Mouse (Mus musculus): ENCODE measurements around the gene Gm5155.
"Not testable (repeated sequence)": the region's sequence is repeated elsewhere in the genome, so short reads cannot be mapped to it uniquely, and the experiment has no call there.

The Gm5155 gene

DNA sequence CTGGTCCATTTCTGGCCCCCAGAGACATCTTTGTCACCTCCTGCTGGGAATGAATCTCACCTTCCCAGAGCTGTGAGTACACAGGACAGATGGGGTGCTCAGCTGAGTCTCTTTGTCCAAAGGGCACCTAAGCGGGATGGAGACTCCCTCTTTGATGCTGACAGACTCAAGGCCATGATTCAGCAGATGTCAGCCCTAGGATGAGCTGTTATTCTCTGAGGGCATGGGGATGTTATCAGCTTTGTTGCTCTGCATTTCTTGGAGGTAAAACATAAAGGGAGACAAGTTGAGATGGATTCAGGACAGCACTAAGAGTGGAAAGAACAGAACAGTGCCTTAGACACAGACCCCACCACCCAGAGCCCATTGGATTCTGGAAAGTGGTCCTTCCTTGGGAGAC lies at the start of gene Gm5155:
Gene Gm5155, plus strand, starts transcription at position 301 of the 400 bp plus-strand sequence.
- no peak for DNase-seq (ENCODE audit: low read depth, low spot score)

DNA sequence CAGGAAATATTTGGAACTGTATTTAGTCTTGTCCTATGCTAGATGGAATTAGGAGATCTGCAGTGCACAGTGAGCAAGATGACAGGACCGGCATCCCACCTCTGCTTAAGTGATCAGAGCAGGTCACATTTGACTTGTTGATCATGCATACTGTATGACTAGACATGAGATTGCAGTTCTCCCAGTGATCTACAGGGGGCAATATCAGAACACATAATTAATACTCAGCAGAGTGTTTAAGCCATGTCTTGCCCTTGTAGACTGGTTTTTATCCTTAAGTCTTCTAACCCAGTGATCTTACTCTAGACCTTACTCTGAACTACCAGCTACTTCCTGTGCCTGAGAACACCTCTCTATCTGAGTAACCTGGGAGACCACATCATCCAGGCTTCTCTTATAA lies 791 bp upstream of the Gm5155 start:
- DNase-seq (ENCODE audit: low read depth, low spot score): no peak

- not testable (repeated sequence) for DNase-seq (ENCODE audit: low read depth, low spot score)
Observed at GRCm38 (mm10) chr7:17895341-17895740, 23.8 kb downstream of the Gm5155 start.

DNA sequence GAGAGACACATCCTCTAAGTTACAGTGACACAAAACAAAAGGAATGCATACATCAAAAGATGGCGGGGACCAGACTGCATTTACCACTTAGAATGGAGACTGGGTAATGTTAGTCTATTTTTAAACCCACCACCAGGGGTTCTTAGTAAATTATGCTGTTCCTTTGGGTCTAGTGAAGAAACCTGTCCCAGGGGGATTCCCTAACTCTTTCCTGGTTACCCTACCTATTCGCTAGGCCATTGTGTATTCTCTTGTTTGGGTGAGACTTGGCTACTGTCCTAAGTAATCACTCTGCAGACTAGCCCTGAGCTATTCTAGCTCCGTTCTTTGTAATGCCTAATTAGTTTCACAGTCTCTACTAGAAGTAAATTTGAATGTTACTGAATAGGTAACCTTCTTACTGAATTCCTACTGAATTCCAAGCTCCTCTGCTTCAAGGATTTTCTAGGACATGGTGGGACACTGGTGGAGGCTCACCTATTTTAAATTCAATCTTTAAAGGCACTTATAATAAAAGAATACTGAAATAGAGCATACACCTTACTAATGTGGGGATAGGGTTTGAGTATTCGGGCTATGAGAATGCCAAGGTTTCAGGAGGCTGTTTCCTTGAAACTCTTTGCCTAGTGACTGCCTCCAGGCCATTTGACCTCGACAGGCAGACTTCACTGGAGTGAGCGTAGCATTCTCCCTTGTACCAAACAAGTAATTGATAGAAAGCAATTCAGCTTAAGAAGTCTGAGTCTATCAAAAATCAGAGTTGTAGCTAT lies 31.8 kb downstream of the Gm5155 start:
- no peak for DNase-seq (ENCODE audit: low read depth, low spot score)
